Mouse (Mus musculus) hindbrain, postnatal 0 days (tissue): ENCODE results near the gene Ppp2r5e. TPM values are rescaled to one million over a fixed set of nuclear protein-coding genes. Genes with fewer than 3 reads are reported as not detected.
"Not testable (repeated sequence)": the region's sequence is repeated elsewhere in the genome, so short reads cannot be mapped to it uniquely, and the experiment has no call there.

Experiments used
- ATAC-seq: fragments of 200-750 bp; cut with Nextera tagmentation; 2 replicates; pipeline ENCODE4 v1.8.0; 2017; ENCODE audit warnings: mild to moderate bottlenecking, moderate TSS enrichment, moderate library complexity
- DNase-seq: peaks from one replicate; pipeline ENCODE4 v3.0.0-alpha.2; 2015; ENCODE audit warnings: low spot score
- H3K27ac ChIP-seq: fragments of 300-500 bp; sonication (generic); 2 replicates; pipeline ENCODE4 v1.5.1; 2014; ENCODE audit warnings: mild to moderate bottlenecking
- H3K27me3 ChIP-seq: fragments of 300-500 bp; sonication (generic); 2 replicates; pipeline ENCODE4 v1.6.1; 2014; ENCODE audit warnings: low read length, mixed read lengths; ENCODE audit not compliant: insufficient read depth
- H3K36me3 ChIP-seq: fragments of 300-500 bp; sonication (generic); 2 replicates; pipeline ENCODE4 v1.6.1; 2014; ENCODE audit warnings: low read length, mixed read lengths; ENCODE audit not compliant: insufficient read depth
- H3K4me1 ChIP-seq: fragments of 300-500 bp; sonication (generic); 2 replicates; pipeline ENCODE4 v1.6.1; 2014; ENCODE audit warnings: antibody characterized with exemption, low read length, mixed read lengths; ENCODE audit not compliant: insufficient read depth
- H3K4me2 ChIP-seq: fragments of 300-500 bp; sonication (generic); 2 replicates; pipeline ENCODE4 v1.6.1; 2014; ENCODE audit warnings: low read depth, mild to moderate bottlenecking, low read length, moderate library complexity, mixed read lengths
- H3K4me3 ChIP-seq: fragments of 300-500 bp; sonication (generic); 2 replicates; pipeline ENCODE4 v1.5.1; 2014; ENCODE audit warnings: low read length
- H3K9ac ChIP-seq: fragments of 300-500 bp; sonication (generic); replicated peaks from 2 replicates; pipeline ENCODE4 v1.6.1; 2014; ENCODE audit warnings: mild to moderate bottlenecking, low read length, moderate library complexity, mixed read lengths
- H3K9me3 ChIP-seq: fragments of 300-500 bp; sonication (generic); 2 replicates; pipeline ENCODE4 v1.6.1; 2016; ENCODE audit warnings: low read length, mixed read lengths
- CTCF ChIP-seq: IDR thresholded peaks from 2 replicates; pipeline ENCODE4 v1.5.1; 2016; ENCODE audit warnings: antibody characterized with exemption, control low read depth, low read depth
- WGBS: fragments of 180-500 bp; shearing (Covaris S2); extraction: QIAGEN DNeasy Blood & Tissue Kit; methylation state at CpG from one replicate; pipeline ENCODE4 v1.1.7; 2014; 5-methylcytosine and 5-hydroxymethylcytosine counted together
- polyA plus RNA-seq: library from polyadenylated mRNA; unstranded; fragments of >200 nt; fragmentation: Nextera tagmentation; extraction: Ambion mirVana; gene quantifications from 2 replicates; pipeline ENCODE4 v1.2.1, GENCODE M21; 2015
- total RNA-seq: library from RNA; depleted of rRNA; stranded (reverse); fragments of >200 nt; gene quantifications from 2 replicates; pipeline ENCODE4 v1.2.3, GENCODE M21; 2014

Ppp2r5e gene
- total and polyA plus RNA-seq, 2 experiments from 2014 or later, result 23.4 to 26.7 TPM

DNA sequence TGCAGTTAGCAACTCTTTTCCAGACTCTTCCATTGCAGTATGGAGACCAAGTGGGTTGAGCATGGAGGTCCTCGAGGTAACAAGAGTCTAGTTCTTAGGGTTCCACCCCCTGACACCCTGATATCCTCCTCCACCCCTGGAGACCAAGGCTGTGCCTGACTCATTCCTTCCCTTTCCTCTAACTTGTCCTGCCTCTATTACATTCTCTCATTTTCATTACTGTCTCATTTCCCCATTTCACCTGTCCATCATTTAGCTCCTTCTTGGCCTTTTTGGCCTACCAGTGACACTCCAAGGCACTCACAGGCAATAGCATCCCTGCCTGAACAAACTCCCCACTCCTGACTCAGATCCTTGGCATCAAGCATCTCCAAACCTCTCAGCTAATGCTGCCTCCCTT, 98.3 kb downstream of the Ppp2r5e start:
- H3K4me3 ChIP-seq, result no peak overlapping the region
- no peaks in the 10 kb centered on the region for H3K9me3 ChIP-seq
- DNase-seq (no peak), ATAC-seq (no peak)
- no peak overlapping the region for H3K4me2 ChIP-seq
- 100% methylated on average over 1 of the region's 1 CpGs for WGBS
- no peaks in the 10 kb centered on the region for H3K36me3 ChIP-seq
- no peak overlapping the region for H3K27ac ChIP-seq
- TF ChIP-seq CTCF, result no peak
- no peaks in the 10 kb centered on the region for H3K27me3 ChIP-seq
- no peak overlapping the region for H3K9ac ChIP-seq
- no peaks in the 10 kb centered on the region; the same call in 1 of the 2 replicates for H3K4me1 ChIP-seq

DNA sequence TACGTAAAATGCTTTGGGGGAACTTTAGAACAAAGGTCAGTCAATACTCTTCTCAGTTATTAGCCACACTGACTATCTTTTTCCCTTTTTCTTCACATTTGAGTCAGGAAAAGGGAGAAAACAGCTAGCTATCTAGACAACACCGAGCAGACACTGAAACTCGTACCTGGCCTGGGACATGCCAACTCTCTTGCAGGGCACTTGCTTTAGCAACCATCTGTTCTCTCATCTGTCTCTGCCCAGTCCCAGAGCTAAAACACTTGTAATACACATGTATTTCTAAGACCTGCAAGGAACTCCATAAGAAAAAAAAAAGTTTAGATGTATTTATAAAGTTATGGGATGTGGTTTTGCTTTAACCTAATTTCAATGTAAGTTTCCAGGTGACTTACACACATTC, 100.4 kb downstream of the Ppp2r5e start:
- Histone ChIP-seq H3K27me3 (no peaks in the 10 kb centered on the region), H3K9me3 (no peaks in the 10 kb centered on the region), H3K36me3 (no peaks in the 10 kb centered on the region), H3K9ac (no peak overlapping the region), H3K4me1 (no peaks in the 10 kb centered on the region; the same call in 1 of the 2 replicates), H3K4me2 (no peak overlapping the region), H3K27ac (no peak overlapping the region), H3K4me3 (no peak overlapping the region)
- WGBS, result 82% methylated on average over 3 of the region's 3 CpGs
- ATAC-seq (no peak), DNase-seq (no peak)
- no peak for TF ChIP-seq CTCF

DNA sequence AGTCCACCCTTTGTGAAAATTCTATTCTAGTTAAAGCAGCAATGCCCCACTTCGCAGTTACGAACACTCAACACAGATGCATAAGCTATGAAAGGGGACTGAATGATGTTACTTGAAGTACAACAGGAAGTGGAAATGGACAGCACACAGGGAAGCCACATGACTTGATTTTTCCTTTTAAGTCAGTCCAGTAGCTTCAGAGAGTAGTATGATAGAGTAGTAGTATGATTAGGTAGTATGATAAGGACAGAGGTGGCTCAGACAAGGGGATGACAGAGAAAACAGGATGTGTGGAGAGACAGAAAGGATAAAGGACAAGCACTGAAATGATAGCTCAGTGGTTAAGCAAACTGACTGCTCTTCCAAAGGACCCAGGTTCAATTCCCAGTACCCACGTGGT, 101.4 kb downstream of the Ppp2r5e start:
- no peak overlapping the region for H3K4me3 ChIP-seq
- TF ChIP-seq CTCF, result no peak
- 0 out of 2 replicates have a peak, but pooled peaks cover 3% of the 10 kb centered on the region for H3K36me3 ChIP-seq
- H3K9me3 ChIP-seq, result no peaks in the 10 kb centered on the region
- no peak overlapping the region for H3K27ac ChIP-seq
- no peak for ATAC-seq
- H3K4me1 ChIP-seq, result no peaks in the 10 kb centered on the region; the same call in 1 of the 2 replicates
- no peak for DNase-seq
- H3K27me3 ChIP-seq, result no peaks in the 10 kb centered on the region
- H3K4me2 ChIP-seq, result no peak overlapping the region
- no peak overlapping the region for H3K9ac ChIP-seq
- 96% methylated on average over 3 of the region's 3 CpGs for WGBS

DNA sequence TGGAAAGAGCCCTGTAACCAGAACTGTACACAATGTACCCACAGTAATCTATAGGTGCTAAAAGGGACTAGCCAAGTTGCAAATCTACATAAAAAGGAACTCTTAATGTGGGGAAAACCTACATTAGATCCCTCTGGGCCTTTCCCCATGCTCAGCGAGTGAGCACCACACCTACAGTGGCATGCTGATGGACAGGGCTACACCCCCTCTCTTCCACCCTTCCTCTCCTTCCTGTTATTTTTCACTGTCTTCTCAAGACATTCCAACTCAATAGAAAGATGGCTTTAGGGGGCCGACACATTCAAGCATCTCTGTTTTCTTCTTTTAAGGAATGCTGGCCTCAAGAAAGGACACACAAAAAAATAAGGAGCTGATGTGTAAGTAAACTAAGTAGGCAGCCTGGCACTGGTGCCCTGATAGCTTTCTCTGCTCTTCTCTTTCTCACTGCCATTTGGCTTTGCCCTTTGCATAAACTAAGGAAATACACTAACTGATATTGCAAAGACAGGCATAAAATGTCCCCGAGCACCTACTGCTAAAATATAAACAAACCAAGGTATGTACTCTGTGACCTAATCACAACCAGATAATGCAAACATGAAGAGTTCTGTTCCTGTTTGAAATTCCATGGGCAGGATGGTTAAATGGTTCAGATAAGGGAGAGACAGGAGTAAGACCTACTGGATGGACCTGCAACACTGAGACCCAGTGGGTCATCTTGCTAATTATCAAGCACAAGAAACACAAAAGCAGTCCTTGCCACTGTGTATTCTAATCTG, 103.3 kb downstream of the Ppp2r5e start:
- H3K4me1 ChIP-seq, result no peaks in the 10 kb centered on the region; the same call in 1 of the 2 replicates
- H3K4me2 ChIP-seq, result no peak overlapping the region
- H3K36me3 ChIP-seq, result 0 out of 2 replicates have a peak, but pooled peaks cover 3% of the 10 kb centered on the region
- 79% methylated on average over 3 of the region's 3 CpGs for WGBS
- no peak overlapping the region for H3K9ac ChIP-seq
- no peak overlapping the region for H3K27ac ChIP-seq
- no peaks in the 10 kb centered on the region for H3K27me3 ChIP-seq
- no peak for DNase-seq
- no peak overlapping the region for H3K4me3 ChIP-seq
- no peak for ATAC-seq
- TF ChIP-seq CTCF, result no peak
- no peaks in the 10 kb centered on the region for H3K9me3 ChIP-seq

DNA sequence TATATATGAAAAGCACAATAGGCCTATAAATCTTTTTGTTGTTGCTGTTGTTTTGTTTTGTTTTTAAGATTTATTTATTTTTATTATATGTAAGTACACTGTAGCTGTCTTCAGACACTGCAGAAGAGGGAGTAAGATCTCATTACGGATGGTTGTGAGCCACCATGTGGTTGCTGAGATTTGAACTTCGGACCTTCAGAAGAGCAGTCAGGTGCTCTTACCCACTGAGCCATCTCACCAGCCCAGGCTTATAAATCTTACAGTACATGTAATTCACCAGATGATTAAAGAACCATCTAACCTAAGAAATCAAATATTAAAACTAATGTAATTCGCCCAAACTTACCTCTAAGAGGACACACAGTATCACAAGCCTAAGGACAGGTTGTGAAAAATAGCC, 103.9 kb downstream of the Ppp2r5e start:
- H3K9me3 ChIP-seq, H3K36me3 ChIP-seq, H3K4me3 ChIP-seq, H3K4me2 ChIP-seq, DNase-seq, H3K27ac ChIP-seq, ATAC-seq, H3K27me3 ChIP-seq, H3K4me1 ChIP-seq, H3K9ac ChIP-seq: not testable (repeated sequence)
- 94% methylated on average over 3 of the region's 3 CpGs for WGBS

DNA sequence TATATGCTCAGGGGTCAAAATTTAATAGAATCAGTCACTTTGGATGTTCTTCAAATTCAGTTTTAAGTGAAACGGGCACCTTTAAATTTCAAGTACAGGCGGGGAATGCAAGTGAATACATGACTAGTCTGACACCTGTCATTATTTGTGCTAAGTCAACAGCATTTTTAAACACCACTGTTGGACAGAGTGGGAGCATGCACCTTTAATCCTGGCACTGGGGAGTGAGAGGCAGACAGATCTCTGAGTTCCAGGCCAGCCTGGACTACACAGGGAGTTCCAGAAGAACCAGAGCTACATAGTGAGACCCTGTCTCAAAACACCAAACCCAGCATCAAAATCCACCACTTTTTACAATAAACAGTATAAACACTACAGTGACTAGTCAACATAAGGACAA, 108.5 kb downstream of the Ppp2r5e start:
- H3K27ac ChIP-seq, result no peak overlapping the region
- ATAC-seq, result no peak

DNA sequence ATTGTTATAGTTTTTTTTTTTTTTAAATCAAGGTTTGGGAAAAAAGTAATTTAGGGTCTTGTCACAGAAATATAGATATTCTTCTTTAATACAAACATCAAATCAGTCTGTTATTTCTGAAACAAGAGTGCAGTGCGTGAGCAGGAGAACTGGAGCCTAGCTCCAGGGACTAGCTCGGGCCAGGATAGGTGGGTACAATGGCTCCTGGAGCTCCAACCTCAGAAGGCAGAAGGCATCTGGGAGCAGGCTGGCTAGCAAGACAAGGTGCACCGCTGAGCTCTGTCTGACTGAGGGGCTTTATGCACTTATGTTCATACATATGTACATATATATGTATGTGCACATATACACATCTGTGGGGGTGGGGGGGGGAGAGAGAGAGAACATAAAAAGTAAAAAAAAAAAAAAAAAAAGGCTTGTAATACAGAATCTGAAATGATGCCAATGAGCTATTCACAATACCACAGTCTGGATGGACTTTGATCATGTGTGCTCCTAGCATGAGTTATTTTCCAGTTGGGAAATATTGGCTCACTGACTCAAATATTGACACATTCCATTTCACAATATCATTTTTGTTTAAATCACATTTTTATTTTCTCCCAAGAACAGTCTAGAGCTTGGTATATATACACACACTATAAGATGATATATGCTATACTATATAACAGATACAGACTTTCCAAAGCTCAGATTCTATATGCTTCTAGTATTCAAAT, 109.3 kb downstream of the Ppp2r5e start:
- ATAC-seq (no peak), DNase-seq (no peak)
- Histone ChIP-seq H3K4me3 (no peak overlapping the region), H3K36me3 (0 out of 2 replicates have a peak, but pooled peaks cover 3% of the 10 kb centered on the region), H3K9ac (no peak overlapping the region), H3K4me1 (no peaks in the 10 kb centered on the region), H3K27ac (no peak overlapping the region), H3K27me3 (no peaks in the 10 kb centered on the region), H3K4me2 (no peak overlapping the region), H3K9me3 (no peaks in the 10 kb centered on the region)
- TF ChIP-seq CTCF, result no peak
- 91% methylated on average over 3 of the region's 3 CpGs for WGBS

More for the DNA sequence above, 108.5 kb downstream of the Ppp2r5e start:
- no peaks in the 10 kb centered on the region for H3K27me3 ChIP-seq
- H3K4me3 ChIP-seq, result no peak overlapping the region
- DNase-seq, result no peak
- 91% methylated on average over 2 of the region's 2 CpGs for WGBS
- no peaks in the 10 kb centered on the region for H3K4me1 ChIP-seq
- H3K9ac ChIP-seq, result no peak overlapping the region
- no peak overlapping the region for H3K4me2 ChIP-seq
- no peak for TF ChIP-seq CTCF
- 0 out of 2 replicates have a peak, but pooled peaks cover 3% of the 10 kb centered on the region for H3K36me3 ChIP-seq
- no peaks in the 10 kb centered on the region for H3K9me3 ChIP-seq
